Mouse (Mus musculus): ENCODE measurements around the gene F12. TPM values are rescaled to one million over a fixed set of nuclear protein-coding genes. Genes with fewer than 3 reads are reported as not detected.

F12 gene
- total and polyA plus RNA-seq, 3 experiments, result not detected

GRCm38 (mm10) chr13:55473076-55473831, 46.7 kb upstream of the F12 start:
- Histone ChIP-seq H3K27me3 (ENCODE audit: control insufficient read depth in 1 of 2, insufficient read depth in 2 of 2, low read length in 2 of 2) (no peaks in the 10 kb centered on the region), H3K36me3 (ENCODE audit: control insufficient read depth in 1 of 2, insufficient read depth in 2 of 2, low read length in 2 of 2) (no peaks in the 10 kb centered on the region), H3K4me3 (ENCODE audit: control insufficient read depth in 1 of 2, insufficient read depth in 1 of 2, low read depth in 2 of 2, low read length in 2 of 2) (peak overlapping the region; percentile 58 to 73), H3K4me1 (ENCODE audit: control insufficient read depth in 1 of 2, insufficient read depth in 2 of 2, low read length in 2 of 2) (peaks cover 0 to 4% of the 10 kb centered on the region in 2 experiments; a peak in 2 of 4 replicates), H3K79me2 (ENCODE audit: control insufficient read depth, insufficient read depth, low read length, poor library complexity) (no peaks in the 10 kb centered on the region; the same call in 1 of the 2 replicates), H3K9me3 (replicated peaks; ENCODE audit: insufficient read depth, low read length) (no peaks in the 10 kb centered on the region), H3K27ac (ENCODE audit: control insufficient read depth, low read depth, low read length) (no peak overlapping the region), H3K9ac (ENCODE audit: control insufficient read depth, low read depth, low read length, poor library complexity, severe bottlenecking) (peak overlapping the region; percentile 83)
- DNase-seq (ENCODE audit: low read depth, low spot score), result peak; percentile 76
- TF ChIP-seq USF1 (IDR thresholded peaks at IDR 0.05; ENCODE audit: low read depth, low read length) (no peak), CHD2 (IDR thresholded peaks at IDR 0.05; ENCODE audit: low read length) (no peak), CTCF (IDR thresholded peaks at IDR 0.05 in 2 of 3, conservative IDR thresholded peaks at IDR 0.05 in 1 of 3; ENCODE audit: control insufficient read depth in 1 of 3, insufficient read depth in 1 of 3, low read depth in 2 of 3, low read length in 3 of 3, poor library complexity in 1 of 3, severe bottlenecking in 1 of 3) (peak; percentile 30 to 71 (median 65); a peak in 5 of 6 replicates), TBP (IDR thresholded peaks at IDR 0.05; ENCODE audit: low read depth, low read length) (no peak), ELF1 (IDR thresholded peaks at IDR 0.05; ENCODE audit: low read depth, low read length) (0 out of 2 replicates have a peak, but pooled peaks have one; percentile 20), RCOR1 (IDR thresholded peaks at IDR 0.05; ENCODE audit: low read depth, low read length) (no peak), UBTF (IDR thresholded peaks at IDR 0.05; ENCODE audit: borderline replicate concordance, insufficient read depth, low read depth, low read length) (no peak), MEF2A (IDR thresholded peaks at IDR 0.05; ENCODE audit: extremely low read depth, insufficient replicate concordance, low read depth, low read length, poor library complexity, severe bottlenecking) (no peak), POLR2A (IDR thresholded peaks at IDR 0.05; ENCODE audit: control insufficient read depth in 1 of 2, insufficient read depth in 1 of 2, low read depth in 1 of 2, low read length in 2 of 2, poor library complexity in 1 of 2) (0 out of 4 replicates have a peak, but pooled peaks of 1 of the 2 experiments have one; percentile 10), MYB (IDR thresholded peaks at IDR 0.05; ENCODE audit: low read depth, low read length) (no peak), KAT2A (conservative IDR thresholded peaks at IDR 0.05; ENCODE audit: low read depth, low read length) (no peak), JUND (IDR thresholded peaks at IDR 0.05; ENCODE audit: low read depth, low read length) (no peak), MAFK (IDR thresholded peaks at IDR 0.05; ENCODE audit: borderline replicate concordance, low read depth, low read length) (no peak), RAD21 (IDR thresholded peaks at IDR 0.05; ENCODE audit: low read depth, low read length) (peak; percentile 36), POLR2AphosphoS2 (IDR thresholded peaks at IDR 0.05; ENCODE audit: low read length) (no peak), USF2 (IDR thresholded peaks at IDR 0.05; ENCODE audit: borderline replicate concordance in 1 of 2, insufficient read depth in 1 of 2, low read depth in 1 of 2, low read length in 2 of 2) (no peak), MXI1 (IDR thresholded peaks at IDR 0.05; ENCODE audit: low read depth, low read length) (no peak; the same call in 1 of the 2 replicates), MAZ (IDR thresholded peaks at IDR 0.05; ENCODE audit: low read depth, low read length) (0 out of 2 replicates have a peak, but pooled peaks have one; percentile 47), E2F4 (IDR thresholded peaks at IDR 0.05; ENCODE audit: borderline replicate concordance, low read depth, low read length) (no peak), GABPA (IDR thresholded peaks at IDR 0.05; ENCODE audit: low read depth, low read length) (no peak; the same call in 1 of the 2 replicates), CHD1 (IDR thresholded peaks at IDR 0.05; ENCODE audit: low read depth, low read length) (no peak), SMC3 (IDR thresholded peaks at IDR 0.05; ENCODE audit: low read depth, low read length) (peak; percentile 51), ZKSCAN1 (IDR thresholded peaks at IDR 0.05; ENCODE audit: low read depth, low read length) (no peak), ZNF384 (IDR thresholded peaks at IDR 0.05; ENCODE audit: low read depth, low read length) (no peak), ZC3H11A (IDR thresholded peaks at IDR 0.05; ENCODE audit: low read depth, low read length) (peak; percentile 20; the same call in 1 of the 2 replicates), TAL1 (IDR thresholded peaks at IDR 0.05; ENCODE audit: low read length) (no peak), MYC (IDR thresholded peaks at IDR 0.05; ENCODE audit: low read depth, low read length) (no peak), SIN3A (IDR thresholded peaks at IDR 0.05; ENCODE audit: low read length) (peak; percentile 38; the same call in 1 of the 2 replicates), HCFC1 (IDR thresholded peaks at IDR 0.05; ENCODE audit: low read depth, low read length) (peak; percentile 70)

All from MEL (cell line).